Mouse (Mus musculus) limb, embryonic 11.5 days (tissue): ENCODE results near the gene Rab1b. TPM values are rescaled to one million over a fixed set of nuclear protein-coding genes. Genes with fewer than 3 reads are reported as not detected.
"Not testable (repeated sequence)": the region's sequence is repeated elsewhere in the genome, so short reads cannot be mapped to it uniquely, and the experiment has no call there.

Experiments used
- ATAC-seq: fragments of 200-750 bp; cut with Nextera tagmentation; 2 replicates; pipeline ENCODE4 v1.8.0; 2017; ENCODE audit warnings: low read depth; ENCODE audit not compliant: insufficient number of reproducible peaks, low FRiP score, low TSS enrichment
- DNase-seq: peaks from one replicate; pipeline ENCODE4 v3.0.0-alpha.2; 2015; ENCODE audit warnings: low spot score
- H3K27ac ChIP-seq: fragments of 300-500 bp; sonication (generic); replicated peaks from 2 replicates; pipeline ENCODE4 v1.5.1; 2014; ENCODE audit warnings: low read depth, mild to moderate bottlenecking, low read length
- H3K27me3 ChIP-seq: fragments of 300-500 bp; sonication (generic); 2 replicates; pipeline ENCODE4 v1.6.1; 2014; ENCODE audit warnings: mild to moderate bottlenecking, low read length, mixed read lengths; ENCODE audit not compliant: control insufficient read depth, insufficient read depth
- H3K36me3 ChIP-seq: fragments of 300-500 bp; sonication (generic); 2 replicates; pipeline ENCODE4 v1.6.1; 2014; ENCODE audit warnings: mild to moderate bottlenecking, low read length, moderate library complexity, mixed read lengths; ENCODE audit not compliant: control insufficient read depth, insufficient read depth
- H3K4me1 ChIP-seq: fragments of 300-500 bp; sonication (generic); 2 replicates; pipeline ENCODE4 v1.6.1; 2014; ENCODE audit warnings: low read length, mixed read lengths; ENCODE audit not compliant: control insufficient read depth, insufficient read depth
- H3K4me2 ChIP-seq: fragments of 300-500 bp; sonication (generic); 2 replicates; pipeline ENCODE4 v1.6.1; 2014; ENCODE audit warnings: low read depth, mild to moderate bottlenecking, moderate library complexity; ENCODE audit not compliant: severe bottlenecking
- H3K4me3 ChIP-seq: fragments of 300-500 bp; sonication (generic); 2 replicates; pipeline ENCODE4 v1.5.1; 2014; ENCODE audit warnings: low read depth, low read length
- H3K9ac ChIP-seq: fragments of 300-500 bp; sonication (generic); 2 replicates; pipeline ENCODE4 v1.6.1; 2014; ENCODE audit warnings: mild to moderate bottlenecking, low read length
- H3K9me3 ChIP-seq: fragments of 300-500 bp; sonication (generic); 2 replicates; pipeline ENCODE4 v1.6.1; 2016; ENCODE audit warnings: low read length; ENCODE audit not compliant: control insufficient read depth
- WGBS: fragments of 180-500 bp; shearing (Covaris S2); extraction: QIAGEN DNeasy Blood & Tissue Kit; methylation state at CpG from one replicate; pipeline ENCODE4 v1.1.7; 2014; 5-methylcytosine and 5-hydroxymethylcytosine counted together
- polyA plus RNA-seq: library from polyadenylated mRNA; unstranded; fragments of >200 nt; fragmentation: Nextera tagmentation; extraction: Ambion mirVana; gene quantifications from 2 replicates; pipeline ENCODE4 v1.2.1, GENCODE M21; 2014

Rab1b gene
- 242 and 244 TPM in 2 replicates for polyA plus RNA-seq

DNA sequence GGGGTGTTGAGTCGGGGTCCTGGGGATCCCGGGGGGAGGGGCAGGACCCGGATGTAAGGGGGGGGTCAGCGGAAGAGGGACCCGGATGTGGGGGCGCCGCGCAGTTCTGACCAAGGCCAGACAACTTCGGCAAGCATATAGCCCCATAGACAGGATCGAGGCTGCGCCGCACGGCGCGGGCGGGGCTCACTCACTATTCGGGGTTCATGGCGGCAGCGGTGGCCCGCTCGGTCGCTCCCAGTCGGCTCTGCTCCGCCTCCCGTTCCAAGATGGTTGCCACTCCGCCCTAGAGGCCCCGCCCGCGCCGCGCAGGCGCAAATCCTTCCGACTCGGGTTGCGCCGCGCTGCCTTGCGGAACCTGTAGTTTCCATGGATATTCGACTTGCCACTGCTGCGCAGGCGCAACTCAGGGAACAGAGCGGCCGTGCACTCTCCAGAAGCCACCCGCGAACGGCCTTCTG is at the start of gene Rab1b:
TSS of gene Rab1b (minus strand) at position 342 of the 461 bp plus-strand sequence.
- peak within 1 kb of the TSS; percentile 84 for H3K27ac ChIP-seq
- H3K9ac ChIP-seq: peak within 1 kb of the TSS; percentile 89
- DNase-seq (peak; percentile 98), ATAC-seq (peak; percentile 93)
- H3K36me3 ChIP-seq: peaks cover 26% of the 10 kb centered on the region; the same call in 1 of the 2 replicates
- peaks cover 6% of the 10 kb centered on the region; the same call in 1 of the 2 replicates for H3K4me1 ChIP-seq
- WGBS: under 1% methylated on average over 46 of the region's 46 CpGs
- H3K4me3 ChIP-seq: peak within 1 kb of the TSS; percentile 83
- H3K9me3 ChIP-seq: no peaks in the 10 kb centered on the region
- peak within 1 kb of the TSS; percentile 89 for H3K4me2 ChIP-seq
- no peaks in the 10 kb centered on the region for H3K27me3 ChIP-seq

DNA sequence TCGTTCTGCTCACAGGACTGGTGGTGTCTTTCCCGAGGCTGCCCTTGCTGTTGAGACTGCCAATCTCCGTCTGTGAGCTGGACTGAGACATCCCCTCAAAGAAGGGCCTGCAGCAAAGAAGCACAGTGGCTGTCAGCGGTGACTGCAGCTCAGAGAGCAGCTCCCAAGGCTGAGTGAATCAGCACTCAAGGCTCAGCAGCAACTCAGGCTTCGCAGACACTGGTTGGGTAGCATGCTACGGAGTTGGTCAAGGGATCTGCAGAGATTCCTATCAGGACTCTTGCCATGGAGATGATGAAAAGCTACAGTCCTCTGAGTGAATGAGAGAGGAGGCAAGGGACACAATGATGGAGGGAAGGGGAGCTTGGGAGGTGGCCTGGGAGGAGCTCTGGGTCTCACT is 45.4 kb upstream of the Rab1b start:
- Histone ChIP-seq H3K9ac (no peak overlapping the region), H3K27me3 (no peaks in the 10 kb centered on the region), H3K4me1 (no peaks in the 10 kb centered on the region), H3K27ac (no peak overlapping the region), H3K9me3 (no peaks in the 10 kb centered on the region), H3K36me3 (peaks cover 3% of the 10 kb centered on the region; the same call in 1 of the 2 replicates), H3K4me2 (no peak overlapping the region), H3K4me3 (no peak overlapping the region)
- 90% methylated on average over 6 of the region's 6 CpGs for WGBS
- DNase-seq (no peak), ATAC-seq (no peak)

DNA sequence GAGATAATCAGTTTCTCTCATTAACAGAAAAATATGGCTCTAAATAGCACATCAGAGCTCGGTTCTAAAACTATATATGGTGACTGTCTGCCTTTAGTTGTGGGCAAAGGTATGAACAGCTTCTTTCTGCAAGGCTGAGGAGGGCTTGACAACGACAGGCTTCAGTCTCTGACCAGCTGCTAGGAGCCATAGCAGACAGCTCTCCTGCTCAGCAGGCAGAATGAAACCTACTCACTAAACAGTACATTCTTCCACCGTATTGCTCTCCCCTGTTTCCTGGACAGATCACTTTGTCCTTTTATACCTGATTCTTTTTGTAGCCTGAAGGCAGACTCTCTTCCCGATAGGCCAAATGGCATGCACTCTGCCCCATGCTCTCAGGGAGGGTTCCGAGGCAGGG is 44.9 kb upstream of the Rab1b start:
- DNase-seq: no peak
- Histone ChIP-seq H3K9me3 (no peaks in the 10 kb centered on the region), H3K27ac (no peak overlapping the region), H3K9ac (no peak overlapping the region), H3K4me1 (no peaks in the 10 kb centered on the region), H3K36me3 (peaks cover 3% of the 10 kb centered on the region; the same call in 1 of the 2 replicates), H3K4me3 (no peak overlapping the region), H3K27me3 (no peaks in the 10 kb centered on the region), H3K4me2 (no peak overlapping the region)
- WGBS: 84% methylated on average over 5 of the region's 5 CpGs
- ATAC-seq: no peak

DNA sequence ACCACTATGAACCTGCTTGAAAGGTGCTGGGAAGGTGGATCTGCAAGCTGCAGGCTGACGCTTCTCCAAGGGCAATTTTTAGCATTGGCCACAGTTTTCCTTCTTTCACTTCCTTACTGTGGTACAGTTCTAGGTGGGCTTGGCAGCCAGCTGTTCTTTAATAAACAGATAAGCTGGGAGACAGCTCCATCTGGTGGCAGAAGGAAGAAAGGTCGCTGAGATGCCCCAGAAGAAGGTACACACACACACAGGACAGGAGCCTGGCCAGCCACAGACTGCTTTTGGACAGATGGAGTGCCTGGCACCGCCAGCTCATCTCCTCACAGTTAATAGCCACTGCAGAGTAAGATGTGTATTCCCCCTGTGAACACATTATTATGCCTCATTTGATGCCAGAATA is 44.5 kb upstream of the Rab1b start:
- no peak overlapping the region for H3K4me3 ChIP-seq
- H3K9me3 ChIP-seq: no peaks in the 10 kb centered on the region
- no peak for ATAC-seq
- no peaks in the 10 kb centered on the region for H3K27me3 ChIP-seq
- peaks cover 3% of the 10 kb centered on the region; the same call in 1 of the 2 replicates for H3K36me3 ChIP-seq
- H3K4me1 ChIP-seq: no peaks in the 10 kb centered on the region
- no peak overlapping the region for H3K9ac ChIP-seq
- DNase-seq: peak; percentile 76
- H3K4me2 ChIP-seq: no peak overlapping the region
- H3K27ac ChIP-seq: no peak overlapping the region
- 40% methylated on average over 3 of the region's 3 CpGs for WGBS

DNA sequence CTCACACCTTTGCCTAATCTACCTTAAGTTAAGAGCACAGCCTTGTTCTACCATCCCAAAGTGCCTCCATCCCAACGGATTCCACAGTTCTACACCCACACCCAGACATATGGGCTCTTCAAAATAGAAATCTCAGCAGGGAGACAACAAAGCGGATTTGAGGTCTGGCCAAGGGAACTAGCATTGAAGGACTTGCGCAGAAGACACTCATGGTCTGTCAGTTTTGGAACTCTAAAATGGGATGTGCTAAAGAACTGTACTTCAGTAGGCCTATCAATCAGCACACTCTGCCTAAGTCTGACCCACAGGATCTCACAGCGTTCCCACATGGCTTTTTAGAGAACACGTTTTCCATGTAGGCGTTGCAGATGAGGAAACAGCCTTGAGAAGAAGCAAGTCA is 43.5 kb upstream of the Rab1b start:
- ATAC-seq (no peak), DNase-seq (no peak)
- Histone ChIP-seq H3K4me1 (no peaks in the 10 kb centered on the region), H3K4me2 (no peak overlapping the region), H3K9ac (no peak overlapping the region), H3K4me3 (no peak overlapping the region), H3K27me3 (no peaks in the 10 kb centered on the region), H3K27ac (no peak overlapping the region), H3K36me3 (peaks cover 3% of the 10 kb centered on the region; the same call in 1 of the 2 replicates), H3K9me3 (no peaks in the 10 kb centered on the region)
- WGBS: 91% methylated on average over 6 of the region's 6 CpGs

DNA sequence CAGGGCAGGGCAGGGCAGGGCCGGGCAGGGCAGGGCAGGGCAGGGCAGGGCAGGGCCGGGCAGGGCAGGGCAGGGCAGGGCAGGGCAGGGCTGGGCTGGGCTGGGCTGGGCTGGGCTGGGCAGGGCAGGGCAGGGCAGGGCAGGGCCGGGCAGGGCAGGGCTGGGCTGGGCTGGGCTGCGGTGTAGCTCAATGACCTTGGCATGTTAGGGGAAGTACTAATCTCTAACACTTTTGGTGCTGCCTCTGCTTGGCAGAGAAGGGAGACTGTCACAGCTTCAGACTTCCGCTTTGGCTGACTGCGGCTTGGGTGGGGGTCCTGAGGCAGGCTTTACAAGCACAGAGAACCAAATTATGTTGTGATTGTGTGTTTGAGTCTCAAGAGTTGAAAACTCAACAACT is 42.2 kb upstream of the Rab1b start:
- 85% methylated on average over 4 of the region's 6 CpGs for WGBS
- DNase-seq, H3K9ac ChIP-seq, H3K9me3 ChIP-seq, H3K27me3 ChIP-seq, H3K36me3 ChIP-seq, H3K4me2 ChIP-seq, H3K4me1 ChIP-seq, H3K4me3 ChIP-seq, H3K27ac ChIP-seq, ATAC-seq: not testable (repeated sequence)

DNA sequence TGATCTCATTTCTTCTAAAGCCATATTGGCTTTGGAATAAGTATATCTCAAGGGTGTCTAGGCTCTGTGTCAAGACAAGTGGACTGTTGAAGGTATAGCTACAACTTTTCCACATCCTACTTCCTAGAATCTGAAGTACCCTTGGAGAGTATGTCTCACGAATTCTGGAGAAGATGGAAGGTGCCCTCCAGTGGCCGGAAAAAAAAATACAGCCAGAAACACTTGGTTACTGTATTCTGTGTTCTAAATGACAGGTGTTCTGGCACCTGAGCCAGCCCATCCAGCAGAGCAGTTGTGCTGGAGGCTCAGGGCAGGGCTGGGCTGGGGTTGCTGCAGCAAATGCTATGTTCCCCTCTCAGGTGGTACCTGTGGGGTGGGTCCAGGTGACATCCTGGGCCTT is 32.8 kb upstream of the Rab1b start:
- Histone ChIP-seq H3K9ac (no peak overlapping the region), H3K27ac (no peak overlapping the region), H3K4me1 (no peaks in the 10 kb centered on the region), H3K4me2 (no peak overlapping the region), H3K9me3 (no peaks in the 10 kb centered on the region), H3K27me3 (no peaks in the 10 kb centered on the region), H3K4me3 (no peak overlapping the region), H3K36me3 (peaks cover 3% of the 10 kb centered on the region; the same call in 1 of the 2 replicates)
- WGBS: 7% methylated on average over 2 of the region's 2 CpGs
- DNase-seq (peak; percentile 71), ATAC-seq (no peak)

DNA sequence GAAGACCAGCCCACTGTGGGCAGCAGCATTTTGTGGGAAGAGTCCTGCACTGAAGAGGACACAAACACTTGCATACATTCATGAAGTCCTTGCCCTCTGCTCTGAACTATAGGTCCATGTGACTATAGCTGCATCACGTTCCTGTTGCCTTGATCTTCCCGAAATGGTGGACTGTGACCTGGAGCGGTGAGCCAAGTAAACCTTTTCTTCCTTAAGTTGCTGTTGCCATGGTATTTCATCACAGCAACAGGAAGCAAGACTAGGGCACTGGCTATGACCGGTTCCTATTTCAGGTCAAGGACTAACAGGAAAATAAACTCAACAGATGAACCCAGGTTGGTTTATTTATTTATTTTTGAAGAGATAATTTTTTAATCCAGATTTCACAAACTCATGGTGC is 24.4 kb upstream of the Rab1b start:
- DNase-seq (no peak), ATAC-seq (no peak)
- Histone ChIP-seq H3K9ac (no peak overlapping the region), H3K4me3 (no peak overlapping the region), H3K27me3 (no peaks in the 10 kb centered on the region), H3K36me3 (peaks cover 5% of the 10 kb centered on the region; the same call in 1 of the 2 replicates), H3K4me2 (no peak overlapping the region), H3K4me1 (no peaks in the 10 kb centered on the region), H3K9me3 (no peaks in the 10 kb centered on the region), H3K27ac (no peak overlapping the region)
- WGBS: 83% methylated on average over 4 of the region's 4 CpGs

DNA sequence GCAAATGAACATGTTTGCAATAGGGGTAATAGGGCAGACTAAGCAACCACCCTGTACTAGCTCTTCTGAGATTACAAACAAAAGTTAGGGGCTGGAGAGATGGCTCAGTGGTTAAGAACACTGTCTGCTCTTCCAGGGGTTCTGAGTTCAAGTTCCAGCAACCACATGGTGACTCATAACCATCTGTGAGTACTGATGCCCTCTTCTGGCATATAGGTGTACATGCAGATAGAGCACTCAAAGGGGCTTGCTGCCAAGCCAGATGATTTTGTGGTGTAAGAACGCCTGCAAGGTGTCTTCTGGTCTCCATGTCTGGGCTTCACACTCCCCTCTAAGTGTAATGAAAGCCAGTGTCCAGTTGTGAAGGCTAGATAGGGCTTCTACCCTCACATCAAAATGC is 22.9 kb upstream of the Rab1b start:
- H3K9ac ChIP-seq: no peak overlapping the region
- H3K9me3 ChIP-seq: no peaks in the 10 kb centered on the region
- DNase-seq (no peak), ATAC-seq (no peak)
- H3K27ac ChIP-seq: no peak overlapping the region
- H3K4me2 ChIP-seq: no peak overlapping the region
- no peaks in the 10 kb centered on the region for H3K4me1 ChIP-seq
- H3K36me3 ChIP-seq: peaks cover 2% of the 10 kb centered on the region; the same call in 1 of the 2 replicates
- no peak overlapping the region for H3K4me3 ChIP-seq
- 37% methylated on average over 1 of the region's 1 CpGs for WGBS
- H3K27me3 ChIP-seq: no peaks in the 10 kb centered on the region
